Mouse (Mus musculus) cerebellum, adult 2 months (tissue): Measurements from ENCODE around the gene Calml4. TPM values are rescaled to one million over a fixed set of nuclear protein-coding genes. Genes with fewer than 3 reads are reported as not detected.
A peak's percentile ranks its signal among the peaks of the same experiment; 100 is the strongest.

Experiments
- DNase-seq, 2 experiments: peaks; one replicate each; pipeline ENCODE4 v3.0.0; 2021
- H3K27ac ChIP-seq: fragments of 200-500 bp; 2 replicates; pipeline ENCODE4 v1.5.1; 2012; ENCODE audit warnings: low read length, control low read depth, inconsistent platforms; ENCODE audit not compliant: insufficient read depth
- H3K27me3 ChIP-seq: fragments of 200-500 bp; 2 replicates; pipeline ENCODE4 v1.6.1; 2012; ENCODE audit warnings: inconsistent platforms, mild to moderate bottlenecking, low read length, moderate library complexity; ENCODE audit not compliant: control insufficient read depth, insufficient read depth
- H3K4me1 ChIP-seq: fragments of 200-500 bp; 2 replicates; pipeline ENCODE4 v1.6.1; 2011; ENCODE audit warnings: low read length; ENCODE audit not compliant: control insufficient read depth, insufficient read depth
- H3K4me3 ChIP-seq: fragments of 200-500 bp; replicated peaks from 2 replicates; pipeline ENCODE3; 2011; ENCODE audit warnings: mild to moderate bottlenecking, low read depth, low read length, control low read depth; ENCODE audit not compliant: insufficient read depth
- CTCF ChIP-seq: fragments of 200-500 bp; IDR thresholded peaks from 2 replicates; pipeline ENCODE4 v1.5.1; 2011; ENCODE audit warnings: low read depth, mild to moderate bottlenecking, control low read depth, low read length, moderate library complexity, borderline replicate concordance; ENCODE audit not compliant: insufficient read depth
- POLR2A ChIP-seq: fragments of 200-500 bp; IDR thresholded peaks from 2 replicates; pipeline ENCODE4 v1.6.1; 2011; ENCODE audit warnings: low read length, control low read depth, borderline replicate concordance; ENCODE audit not compliant: insufficient read depth
- WGBS: fragments of 180-500 bp; shearing (Covaris S2); methylation state at CpG from one replicate; pipeline ENCODE4 v1.1.7; 2018; 5-methylcytosine and 5-hydroxymethylcytosine counted together
- polyA plus RNA-seq: library from polyadenylated mRNA; depleted of rRNA; stranded (reverse); fragments of >200 nt; gene quantifications from 2 replicates; pipeline ENCODE4 v1.2.3, GENCODE M21; 2012

The Calml4 gene
- polyA plus RNA-seq, 1 experiment = 5.5 TPM

GRCm38 (mm10) chr9:62838506-62839171 is 19.2 kb upstream of the Calml4 start, which contains the start of gene Cln6:
Gene Cln6, plus strand, starts transcription at chr9:62838785.
- Histone ChIP-seq H3K27me3 (no peaks in the 10 kb centered on the region), H3K27ac (peak within 1 kb of the TSS; percentile 75), H3K4me1 (peaks cover 10% of the 10 kb centered on the region), H3K4me3 (peak within 1 kb of the TSS; percentile 92)
- WGBS = 2% methylated on average over 38 of the region's 48 CpGs
- TF ChIP-seq POLR2A (peak; percentile 25; the same call in 1 of the 2 replicates), CTCF (no peak)
- DNase-seq = peak; percentile 81 to 84

- Histone ChIP-seq H3K27me3 (no peaks in the 10 kb centered on the region), H3K4me1 (peaks cover 10% of the 10 kb centered on the region), H3K4me3 (peak overlapping the region; percentile 92), H3K27ac (peak overlapping the region; percentile 75)
- no peak for TF ChIP-seq CTCF
- no peak for TF ChIP-seq POLR2A
- peak in 1 of 2 experiments; percentile 56 for DNase-seq
- 7% methylated on average over 14 of the region's 14 CpGs for WGBS
Measured at GRCm38 (mm10) chr9:62839172-62839770, 18.6 kb upstream of the Calml4 start.

- H3K27me3 ChIP-seq = no peaks in the 10 kb centered on the region
- TF ChIP-seq POLR2A = no peak
- TF ChIP-seq CTCF = no peak
- DNase-seq = no peak
- H3K4me1 ChIP-seq = peaks cover 10% of the 10 kb centered on the region
- H3K4me3 ChIP-seq = no peak overlapping the region
- no peak overlapping the region for H3K27ac ChIP-seq
- WGBS = 90% methylated on average over 10 of the region's 10 CpGs
Measured at GRCm38 (mm10) chr9:62843356-62844024, 14.4 kb upstream of the Calml4 start.

GRCm38 (mm10) chr9:62844461-62844860 is 13.4 kb upstream of the Calml4 start:
- 91% methylated on average over 5 of the region's 5 CpGs for WGBS
- TF ChIP-seq POLR2A = no peak
- no peak for TF ChIP-seq CTCF
- Histone ChIP-seq H3K27ac (no peak overlapping the region), H3K4me3 (no peak overlapping the region), H3K4me1 (peaks cover 7% of the 10 kb centered on the region), H3K27me3 (no peaks in the 10 kb centered on the region)
- DNase-seq = no peak

GRCm38 (mm10) chr9:62847694-62848093 is 10.2 kb upstream of the Calml4 start:
- TF ChIP-seq CTCF (peak; percentile 97), POLR2A (no peak)
- H3K4me1 ChIP-seq = no peaks in the 10 kb centered on the region
- 2% methylated on average over 3 of the region's 3 CpGs for WGBS
- no peak overlapping the region for H3K27ac ChIP-seq
- peak; percentile 76 to 89 for DNase-seq
- H3K4me3 ChIP-seq = no peak overlapping the region
- H3K27me3 ChIP-seq = no peaks in the 10 kb centered on the region

- Histone ChIP-seq H3K4me3 (no peak overlapping the region), H3K27ac (no peak overlapping the region), H3K4me1 (no peaks in the 10 kb centered on the region), H3K27me3 (no peaks in the 10 kb centered on the region)
- DNase-seq = no peak
- 84% methylated on average over 3 of the region's 3 CpGs for WGBS
- no peak for TF ChIP-seq CTCF
- TF ChIP-seq POLR2A = no peak
Measured at GRCm38 (mm10) chr9:62848641-62849040, 9.2 kb upstream of the Calml4 start.

GRCm38 (mm10) chr9:62851571-62851970 is 6.3 kb upstream of the Calml4 start:
- no peak for DNase-seq
- H3K27ac ChIP-seq = no peak overlapping the region
- H3K4me1 ChIP-seq = no peaks in the 10 kb centered on the region
- H3K4me3 ChIP-seq = no peak overlapping the region
- TF ChIP-seq POLR2A (no peak), CTCF (no peak)
- WGBS = 69% methylated on average over 2 of the region's 2 CpGs
- no peaks in the 10 kb centered on the region for H3K27me3 ChIP-seq
